Mouse (Mus musculus): ENCODE results near the gene Mov10. TPM values are rescaled to one million over a fixed set of nuclear protein-coding genes. Genes with fewer than 3 reads are reported as not detected.

Mov10 gene
- polyA plus RNA-seq, 1 experiment from 2014 or later = 18.5 TPM

Other genes starting within 250 kb of the Mov10 start
- gene Slc16a1, start 179.9 kb downstream of the Mov10 start, polyA plus RNA-seq (2016; fragmentation: Nextera tagmentation; extraction: Ambion mirVana) = 17.9 and 21.3 TPM in 2 replicates
- gene Ppm1j, start 37.5 kb downstream of the Mov10 start, polyA plus RNA-seq (2016; fragmentation: Nextera tagmentation; extraction: Ambion mirVana) = 1.2 and 1.5 TPM in 2 replicates
- not detected in 2 replicates for gene Fam19a3, start 36.7 kb downstream of the Mov10 start, polyA plus RNA-seq (2016; fragmentation: Nextera tagmentation; extraction: Ambion mirVana)
- gene Rhoc, start 30.2 kb downstream of the Mov10 start, polyA plus RNA-seq (2016; fragmentation: Nextera tagmentation; extraction: Ambion mirVana) = 101 and 102 TPM in 2 replicates
- gene St7l, start 45.4 kb upstream of the Mov10 start, polyA plus RNA-seq (2016; fragmentation: Nextera tagmentation; extraction: Ambion mirVana) = 40.5 and 43.2 TPM in 2 replicates
- gene Capza1, start 45.9 kb upstream of the Mov10 start, polyA plus RNA-seq (2016; fragmentation: Nextera tagmentation; extraction: Ambion mirVana) = 203 and 216 TPM in 2 replicates
- gene Wnt2b, start 143.4 kb upstream of the Mov10 start, polyA plus RNA-seq (2016; fragmentation: Nextera tagmentation; extraction: Ambion mirVana) = 0.70 and 0.72 TPM in 2 replicates
- gene Cttnbp2nl, start 234.6 kb upstream of the Mov10 start, polyA plus RNA-seq (2016; fragmentation: Nextera tagmentation; extraction: Ambion mirVana) = 60.0 and 61.5 TPM in 2 replicates
- not detected in 2 replicates for gene 4930564D02Rik, start 248.3 kb upstream of the Mov10 start, polyA plus RNA-seq (2016; fragmentation: Nextera tagmentation; extraction: Ambion mirVana)

All from neural tube, embryonic 12.5 days (tissue).